Mouse (Mus musculus) megakaryocyte-erythroid progenitor cell, adult 5-6 weeks (primary cell): ENCODE results near the gene Olfr522. TPM values are rescaled to one million over a fixed set of nuclear protein-coding genes. Genes with fewer than 3 reads are reported as not detected.

Source experiments
- ATAC-seq: replicated peaks from 2 replicates; pipeline ENCODE4 v1.8.0; 2016; ENCODE audit warnings: mild to moderate bottlenecking, inconsistent platforms; ENCODE audit not compliant: severe bottlenecking, poor library complexity, low FRiP score, low TSS enrichment
- total RNA-seq, 2 experiments: library from RNA; stranded (forward) in 1 of 2; stranded (reverse) in 1 of 2; fragments of 200-1000, 215-1000 nt in 1 of 2; fragments of >200 nt in 1 of 2; fragmentation: Nextera tagmentation in 1 of 2; gene quantifications; 2 replicates each; pipeline ENCODE4 v1.2.3; 2014 to 2017

Gene Olfr522
- total RNA-seq, 2 experiments from 2014 or later: not detected

DNA sequence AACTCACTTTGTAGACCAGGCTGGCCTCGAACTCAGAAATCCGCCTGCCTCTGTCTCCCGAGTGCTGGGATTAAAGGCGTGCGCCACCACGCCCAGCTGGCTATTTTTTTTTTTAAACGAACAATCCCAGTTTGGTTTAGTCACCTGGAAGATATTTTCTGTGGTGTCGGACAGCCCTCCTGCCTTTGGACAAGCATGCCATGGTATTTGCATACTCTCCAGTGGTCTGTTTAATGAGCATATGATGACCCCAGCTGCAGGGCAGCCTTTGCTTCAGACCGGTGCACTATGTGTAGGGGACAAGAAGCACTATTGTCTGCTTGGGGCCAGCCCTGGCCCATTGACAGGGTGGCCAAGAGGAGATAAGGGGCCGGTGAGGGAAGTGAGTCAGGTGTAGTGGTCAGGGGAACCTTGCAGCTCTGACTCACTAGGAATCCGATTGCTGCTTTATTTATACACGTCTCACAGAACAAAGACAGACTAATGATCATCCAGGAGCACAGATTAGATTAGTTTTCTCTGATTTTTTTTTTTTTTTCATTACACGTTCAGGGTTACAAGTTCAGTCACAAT, 43.1 kb downstream of the Olfr522 start:
- no peak for ATAC-seq

DNA sequence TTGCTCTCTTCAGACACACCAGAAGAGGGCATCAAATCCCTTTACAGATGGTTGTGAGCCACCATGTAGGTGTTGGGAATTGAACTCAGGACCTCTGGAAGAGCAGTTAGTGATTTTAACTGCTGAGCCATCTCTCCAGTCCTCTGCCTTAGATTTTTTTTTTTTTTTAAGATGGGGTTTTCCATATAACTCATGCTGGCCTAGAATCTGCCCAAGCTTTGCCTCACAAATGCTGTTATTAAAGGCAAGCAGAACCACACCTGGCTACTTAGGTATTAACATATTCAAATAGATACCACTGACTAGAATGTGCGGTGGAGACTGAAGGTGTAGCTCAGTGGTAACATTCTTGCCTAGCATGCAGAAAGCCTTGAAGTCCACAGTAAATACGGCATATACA, 44.1 kb downstream of the Olfr522 start:
- no peak for ATAC-seq

DNA sequence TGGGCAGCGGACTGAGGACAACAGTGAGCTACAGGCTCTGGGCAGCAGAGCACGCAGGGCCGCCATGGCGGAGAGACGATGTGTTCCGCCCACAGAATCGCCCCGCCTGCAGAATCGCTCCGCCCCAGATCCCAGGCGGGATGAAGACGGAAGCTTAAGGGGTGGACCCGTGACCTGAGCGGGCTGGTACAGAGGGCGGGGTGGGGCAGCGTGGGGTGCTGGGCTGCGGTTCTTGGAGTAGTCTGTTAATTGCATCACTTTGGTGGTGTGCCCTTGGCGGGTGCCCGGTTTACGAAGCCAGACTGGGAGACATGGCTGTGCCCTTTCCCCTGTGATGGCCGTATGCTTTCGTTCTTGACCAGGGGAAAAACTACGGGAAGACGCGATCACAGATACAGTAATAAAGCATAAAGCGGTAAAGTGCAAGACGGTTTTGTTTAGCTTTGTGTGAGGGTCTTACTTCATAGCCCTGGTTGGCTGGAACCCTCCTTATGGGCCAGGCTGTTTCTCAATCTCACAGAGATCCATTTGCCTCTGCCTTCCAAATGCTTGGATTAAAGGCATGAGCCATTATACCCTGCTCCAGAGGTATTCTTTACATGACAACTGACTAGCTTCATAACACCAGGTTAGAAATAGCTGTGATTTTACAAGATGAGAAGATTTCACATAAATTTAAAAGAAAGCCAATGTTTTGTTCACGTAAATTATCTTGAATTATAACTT, 48.1 kb downstream of the Olfr522 start, which contains the start of gene Echs1:
Gene Echs1 (minus strand): TSS at position 148 of the 726 bp plus-strand sequence.
- ATAC-seq: peak; percentile 99

DNA sequence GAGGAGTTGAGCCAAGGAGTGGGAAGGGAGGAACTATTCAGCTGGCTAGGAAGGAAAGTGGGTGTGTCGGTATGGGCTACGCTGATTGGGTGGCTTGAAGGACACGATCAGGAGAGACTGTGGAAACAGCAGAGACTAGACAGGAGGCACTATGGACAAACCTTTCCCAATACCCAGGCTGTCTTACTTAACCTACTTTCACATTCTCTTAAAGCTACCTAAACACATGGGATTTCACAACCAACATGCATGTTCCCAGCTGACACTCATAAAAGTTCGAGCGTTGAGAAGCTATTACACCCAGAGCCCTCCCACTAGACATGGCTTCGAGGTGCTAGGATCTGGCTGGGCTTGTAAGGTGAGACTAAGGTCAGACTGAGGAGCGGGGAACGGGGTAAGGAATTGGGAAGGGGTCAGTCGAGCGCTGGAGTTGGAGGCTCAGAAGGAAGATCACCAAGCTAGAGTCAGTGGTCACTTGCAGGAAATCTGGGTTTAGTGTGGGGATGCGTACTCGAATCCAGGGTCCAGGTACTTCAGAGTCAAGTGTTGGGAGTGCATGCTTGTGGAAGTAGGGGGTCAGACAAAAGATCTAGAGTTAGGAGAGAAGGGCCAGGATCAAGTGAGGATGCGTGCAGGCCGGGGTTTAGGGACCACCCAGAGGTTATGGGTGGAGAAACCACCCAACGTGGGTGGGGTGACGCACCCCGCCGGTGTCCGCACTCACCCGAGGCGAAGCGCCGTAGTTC, 48.8 kb downstream of the Olfr522 start, which contains the start of gene Paox:
Gene Paox (plus strand): TSS at position 217 of the 746 bp plus-strand sequence.
- peak; percentile 79 for ATAC-seq

DNA sequence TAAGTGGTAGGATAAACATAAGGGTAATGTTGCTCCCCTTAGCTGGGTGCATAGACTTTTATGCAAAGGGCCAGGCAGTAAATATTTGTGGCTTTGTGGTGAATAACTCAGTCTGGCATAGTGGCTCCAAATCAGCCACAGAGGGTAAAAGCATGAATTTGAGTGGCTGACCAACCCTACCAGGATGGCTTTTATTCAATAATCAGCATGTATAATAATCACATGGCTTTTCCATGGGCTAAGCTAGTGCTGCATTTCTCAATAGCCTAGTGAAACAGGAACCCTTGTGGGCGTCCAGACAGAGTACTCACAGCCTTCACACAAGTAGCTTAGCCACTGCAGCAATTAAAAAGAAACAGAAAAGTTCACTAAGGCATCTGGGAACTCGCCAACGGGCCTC, 52.6 kb downstream of the Olfr522 start:
- no peak for ATAC-seq

Other genes with a start within 250 kb of the Olfr522 start
- not detected in 2 replicates for gene Utf1, start 221.0 kb downstream of the Olfr522 start, total RNA-seq (2014; fragmentation: Nextera tagmentation)
- not detected in 2 replicates for gene Utf1, start 221.0 kb downstream of the Olfr522 start, total RNA-seq (2017)
- gene 6430531B16Rik, start 186.0 kb downstream of the Olfr522 start, total RNA-seq (2014; fragmentation: Nextera tagmentation): not detected in 2 replicates
- gene 6430531B16Rik, start 186.0 kb downstream of the Olfr522 start, total RNA-seq (2017): 1.0 TPM in 1 of 2 replicates, not detected in the other
- 1.5 and 4.5 TPM in 2 replicates for gene Adam8, start 172.2 kb downstream of the Olfr522 start, total RNA-seq (2014; fragmentation: Nextera tagmentation)
- gene Adam8, start 172.2 kb downstream of the Olfr522 start, total RNA-seq (2017): 0.34 and 2.6 TPM in 2 replicates
- gene Zfp511, start 128.4 kb downstream of the Olfr522 start, total RNA-seq (2014; fragmentation: Nextera tagmentation): 21.3 and 34.7 TPM in 2 replicates
- gene Zfp511, start 128.4 kb downstream of the Olfr522 start, total RNA-seq (2017): 22.0 and 26.9 TPM in 2 replicates
- gene Tubgcp2, start 128.1 kb downstream of the Olfr522 start, total RNA-seq (2014; fragmentation: Nextera tagmentation): 29.3 and 37.6 TPM in 2 replicates
- 38.2 and 41.2 TPM in 2 replicates for gene Tubgcp2, start 128.1 kb downstream of the Olfr522 start, total RNA-seq (2017)
- gene Msx3, start 115.7 kb downstream of the Olfr522 start, total RNA-seq (2014; fragmentation: Nextera tagmentation): not detected in 2 replicates
- gene Msx3, start 115.7 kb downstream of the Olfr522 start, total RNA-seq (2017): not detected in 2 replicates
- gene Caly, start 82.2 kb downstream of the Olfr522 start, total RNA-seq (2014; fragmentation: Nextera tagmentation): not detected in 2 replicates
- not detected in 2 replicates for gene Caly, start 82.2 kb downstream of the Olfr522 start, total RNA-seq (2017)
- not detected in 2 replicates for gene Prap1, start 71.4 kb downstream of the Olfr522 start, total RNA-seq (2014; fragmentation: Nextera tagmentation)
- gene Prap1, start 71.4 kb downstream of the Olfr522 start, total RNA-seq (2017): not detected in 2 replicates
- 4.1 and 17.9 TPM in 2 replicates for gene Fuom, start 62.3 kb downstream of the Olfr522 start, total RNA-seq (2014; fragmentation: Nextera tagmentation)
- gene Fuom, start 62.3 kb downstream of the Olfr522 start, total RNA-seq (2017): 12.0 TPM in 1 of 2 replicates, not detected in the other
- 15.1 and 22.1 TPM in 2 replicates for gene Paox, start 49.0 kb downstream of the Olfr522 start, total RNA-seq (2014; fragmentation: Nextera tagmentation)
- 4.1 and 6.9 TPM in 2 replicates for gene Paox, start 49.0 kb downstream of the Olfr522 start, total RNA-seq (2017)
- gene Echs1, start 48.3 kb downstream of the Olfr522 start, total RNA-seq (2014; fragmentation: Nextera tagmentation): 50.1 and 62.9 TPM in 2 replicates
- 52.5 and 85.0 TPM in 2 replicates for gene Echs1, start 48.3 kb downstream of the Olfr522 start, total RNA-seq (2017)
- 39.7 and 53.5 TPM in 2 replicates for gene Mtg1, start 27.2 kb downstream of the Olfr522 start, total RNA-seq (2014; fragmentation: Nextera tagmentation)
- gene Mtg1, start 27.2 kb downstream of the Olfr522 start, total RNA-seq (2017): 8.3 and 13.0 TPM in 2 replicates
- 0.83 TPM in 1 of 2 replicates, not detected in the other for gene Sprn, start 9.9 kb downstream of the Olfr522 start, total RNA-seq (2014; fragmentation: Nextera tagmentation)
- not detected in 2 replicates for gene Sprn, start 9.9 kb downstream of the Olfr522 start, total RNA-seq (2017)
- gene Olfr523, start 8.5 kb upstream of the Olfr522 start, total RNA-seq (2014; fragmentation: Nextera tagmentation): not detected in 2 replicates
- gene Olfr523, start 8.5 kb upstream of the Olfr522 start, total RNA-seq (2017): not detected in 2 replicates
- gene Olfr524, start 41.2 kb upstream of the Olfr522 start, total RNA-seq (2014; fragmentation: Nextera tagmentation): not detected in 2 replicates
- not detected in 2 replicates for gene Olfr524, start 41.2 kb upstream of the Olfr522 start, total RNA-seq (2017)
- gene Cd163l1, start 53.5 kb upstream of the Olfr522 start, total RNA-seq (2014; fragmentation: Nextera tagmentation): not detected in 2 replicates
- gene Cd163l1, start 53.5 kb upstream of the Olfr522 start, total RNA-seq (2017): 0.19 TPM in 1 of 2 replicates, not detected in the other
- gene 5830411N06Rik, start 82.5 kb upstream of the Olfr522 start, total RNA-seq (2014; fragmentation: Nextera tagmentation): not detected in 2 replicates
- not detected in 2 replicates for gene 5830411N06Rik, start 82.5 kb upstream of the Olfr522 start, total RNA-seq (2017)
- gene Olfr525, start 156.1 kb upstream of the Olfr522 start, total RNA-seq (2014; fragmentation: Nextera tagmentation): not detected in 2 replicates
- gene Olfr525, start 156.1 kb upstream of the Olfr522 start, total RNA-seq (2017): not detected in 2 replicates
- not detected in 2 replicates for gene Olfr527, start 169.3 kb upstream of the Olfr522 start, total RNA-seq (2014; fragmentation: Nextera tagmentation)
- not detected in 2 replicates for gene Olfr527, start 169.3 kb upstream of the Olfr522 start, total RNA-seq (2017)
- not detected in 2 replicates for gene Olfr60, start 196.9 kb upstream of the Olfr522 start, total RNA-seq (2014; fragmentation: Nextera tagmentation)
- gene Olfr60, start 196.9 kb upstream of the Olfr522 start, total RNA-seq (2017): not detected in 2 replicates
- gene Olfr530, start 211.6 kb upstream of the Olfr522 start, total RNA-seq (2014; fragmentation: Nextera tagmentation): not detected in 2 replicates
- not detected in 2 replicates for gene Olfr530, start 211.6 kb upstream of the Olfr522 start, total RNA-seq (2017)
- gene Olfr531, start 238.2 kb upstream of the Olfr522 start, total RNA-seq (2014; fragmentation: Nextera tagmentation): not detected in 2 replicates
- gene Olfr531, start 238.2 kb upstream of the Olfr522 start, total RNA-seq (2017): not detected in 2 replicates